Mouse (Mus musculus) intestine, embryonic 14.5 days (tissue): ENCODE data around the gene Med28. TPM values are rescaled to one million over a fixed set of nuclear protein-coding genes. Genes with fewer than 3 reads are reported as not detected.
A peak's percentile ranks its signal among the peaks of the same experiment; 100 is the strongest.

Source experiments
- ATAC-seq: fragments of 200-750 bp; cut with Nextera tagmentation; replicated peaks from 2 replicates; pipeline ENCODE4 v1.8.0; 2017; ENCODE audit warnings: low read depth, moderate number of reproducible peaks, moderate TSS enrichment, moderate library complexity; ENCODE audit not compliant: low FRiP score, low TSS enrichment
- DNase-seq: peaks from one replicate; pipeline ENCODE4 v3.0.0-alpha.2; 2018; ENCODE audit warnings: low spot score
- H3K27ac ChIP-seq: fragments of 300-500 bp; sonication (generic); 2 replicates; pipeline ENCODE4 v1.5.1; 2014; ENCODE audit warnings: low read depth, mild to moderate bottlenecking, control low read depth
- H3K27me3 ChIP-seq: fragments of 300-500 bp; sonication (generic); replicated peaks from 2 replicates; pipeline ENCODE4 v1.6.1; 2014; ENCODE audit warnings: low read length, control low read depth; ENCODE audit not compliant: control insufficient read depth, insufficient read depth
- H3K36me3 ChIP-seq: fragments of 300-500 bp; sonication (generic); 2 replicates; pipeline ENCODE4 v1.6.1; 2014; ENCODE audit warnings: low read length, control low read depth; ENCODE audit not compliant: control insufficient read depth, insufficient read depth
- H3K4me1 ChIP-seq: fragments of 300-500 bp; sonication (generic); replicated peaks from 2 replicates; pipeline ENCODE4 v1.6.1; 2014; ENCODE audit warnings: low read length, control low read depth, mixed read lengths; ENCODE audit not compliant: control insufficient read depth, insufficient read depth
- H3K4me2 ChIP-seq: fragments of 300-500 bp; sonication (generic); 2 replicates; pipeline ENCODE4 v1.6.1; 2014; ENCODE audit warnings: low read length
- H3K4me3 ChIP-seq: fragments of 300-500 bp; sonication (generic); 2 replicates; pipeline ENCODE4 v1.5.1; 2014; ENCODE audit warnings: low read depth, low read length, control low read depth, mixed read lengths
- H3K9ac ChIP-seq: fragments of 300-500 bp; sonication (generic); 2 replicates; pipeline ENCODE4 v1.6.1; 2014; ENCODE audit warnings: mild to moderate bottlenecking, low read length
- H3K9me3 ChIP-seq: fragments of 300-500 bp; sonication (generic); 2 replicates; pipeline ENCODE4 v1.6.1; 2016; ENCODE audit warnings: low read length, control low read depth; ENCODE audit not compliant: control insufficient read depth
- WGBS: fragments of 180-500 bp; shearing (Covaris S2); extraction: QIAGEN DNeasy Blood & Tissue Kit; methylation state at CpG from one replicate; pipeline ENCODE4 v1.1.7; 2014; 5-methylcytosine and 5-hydroxymethylcytosine counted together
- polyA plus RNA-seq: library from polyadenylated mRNA; unstranded; fragments of >200 nt; fragmentation: Nextera tagmentation; extraction: Ambion mirVana; gene quantifications from 2 replicates; pipeline ENCODE4 v1.2.1, GENCODE M21; 2014

The Med28 gene
- polyA plus RNA-seq, 1 experiment from 2014 or later, result 233 TPM

DNA sequence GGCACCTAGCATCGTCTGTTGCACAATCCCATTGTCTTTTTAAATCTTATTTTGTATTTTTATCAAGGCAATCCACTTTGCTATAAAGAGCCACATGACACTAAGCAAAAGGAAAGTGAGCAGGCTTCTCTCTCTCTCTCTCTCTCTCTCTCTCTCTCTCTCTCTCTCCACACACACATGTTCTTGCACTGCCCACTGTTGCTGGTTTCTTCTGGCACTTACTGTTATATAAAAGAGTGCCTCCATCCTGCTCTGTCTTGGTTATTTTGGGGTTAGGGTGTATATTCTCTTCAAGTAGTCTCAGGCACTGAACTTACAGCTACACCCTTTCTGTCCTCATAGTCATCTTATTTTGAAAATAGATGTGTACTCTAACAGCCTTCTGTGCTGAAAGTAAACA, 29.6 kb downstream of the Med28 start:
- DNase-seq, result no peak
- no peak for ATAC-seq
- WGBS, result 88% methylated on average over 1 of the region's 1 CpGs
- Histone ChIP-seq H3K4me2 (no peak overlapping the region), H3K4me1 (no peaks in the 10 kb centered on the region), H3K9me3 (no peaks in the 10 kb centered on the region), H3K27ac (no peak overlapping the region), H3K4me3 (no peak overlapping the region), H3K27me3 (no peaks in the 10 kb centered on the region), H3K9ac (no peak overlapping the region), H3K36me3 (no peaks in the 10 kb centered on the region)

GRCm38 (mm10) chr5:45564054-45564453, 44.0 kb downstream of the Med28 start:
- DNase-seq, result no peak
- 35% methylated on average over 6 of the region's 6 CpGs for WGBS

DNA sequence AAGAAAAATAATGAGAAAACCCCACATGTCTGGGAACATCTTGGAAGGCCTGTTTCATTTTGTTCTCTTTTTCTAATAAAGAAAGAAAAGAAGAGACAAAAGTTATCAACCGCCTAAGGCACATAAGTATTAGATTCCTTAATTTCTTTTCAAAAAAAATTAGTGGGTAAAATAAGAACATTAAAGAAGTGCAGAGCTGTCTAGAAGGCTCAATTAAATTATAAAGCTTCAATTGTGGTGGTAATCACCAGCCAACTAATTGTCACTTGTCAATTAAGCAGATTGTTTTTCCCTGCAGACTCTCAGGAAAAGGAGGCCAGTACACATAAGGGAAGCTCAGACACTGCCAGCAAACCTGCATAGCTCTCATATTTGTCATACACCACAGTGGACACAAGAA, 45.8 kb downstream of the Med28 start:
- no peak overlapping the region for H3K4me3 ChIP-seq
- H3K27ac ChIP-seq, result no peak overlapping the region
- 81% methylated on average over 1 of the region's 1 CpGs for WGBS
- ATAC-seq (no peak), DNase-seq (no peak)
- H3K9ac ChIP-seq, result no peak overlapping the region
- no peaks in the 10 kb centered on the region for H3K4me1 ChIP-seq
- H3K4me2 ChIP-seq, result no peak overlapping the region
- H3K9me3 ChIP-seq, result no peaks in the 10 kb centered on the region
- H3K27me3 ChIP-seq, result no peaks in the 10 kb centered on the region
- no peaks in the 10 kb centered on the region for H3K36me3 ChIP-seq

More at GRCm38 (mm10) chr5:45564054-45564453, 44.0 kb downstream of the Med28 start:
- H3K4me2 ChIP-seq, result no peak overlapping the region
- H3K36me3 ChIP-seq, result no peaks in the 10 kb centered on the region
- no peaks in the 10 kb centered on the region for H3K27me3 ChIP-seq
- no peak overlapping the region for H3K27ac ChIP-seq
- H3K4me1 ChIP-seq, result no peaks in the 10 kb centered on the region
- ATAC-seq, result 0 out of 2 replicates have a peak, but pooled peaks have one; percentile 27
- H3K9ac ChIP-seq, result no peak overlapping the region
- H3K4me3 ChIP-seq, result no peak overlapping the region
- H3K9me3 ChIP-seq, result no peaks in the 10 kb centered on the region

DNA sequence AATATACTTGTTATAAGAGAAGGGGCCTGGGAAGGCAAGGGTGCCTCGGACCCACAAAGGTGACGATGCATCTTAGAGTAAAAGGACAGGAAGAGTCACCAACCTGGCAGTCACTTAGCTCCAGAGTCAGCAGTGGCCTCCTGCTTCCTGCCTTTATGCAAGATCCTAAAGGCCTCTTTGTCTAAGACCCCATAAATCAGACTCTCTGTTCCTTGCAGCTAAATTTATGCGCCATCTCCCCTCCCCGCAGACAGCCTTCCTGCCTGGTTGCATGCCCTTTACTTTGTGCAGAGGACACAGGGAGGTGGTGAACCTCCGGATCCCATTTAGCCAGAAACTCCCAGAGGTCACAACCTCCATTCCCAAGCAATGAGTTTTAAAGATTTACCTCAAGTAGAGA, 52.8 kb downstream of the Med28 start:
- H3K27ac ChIP-seq, result no peak overlapping the region
- ATAC-seq, result no peak
- no peak for DNase-seq

DNA sequence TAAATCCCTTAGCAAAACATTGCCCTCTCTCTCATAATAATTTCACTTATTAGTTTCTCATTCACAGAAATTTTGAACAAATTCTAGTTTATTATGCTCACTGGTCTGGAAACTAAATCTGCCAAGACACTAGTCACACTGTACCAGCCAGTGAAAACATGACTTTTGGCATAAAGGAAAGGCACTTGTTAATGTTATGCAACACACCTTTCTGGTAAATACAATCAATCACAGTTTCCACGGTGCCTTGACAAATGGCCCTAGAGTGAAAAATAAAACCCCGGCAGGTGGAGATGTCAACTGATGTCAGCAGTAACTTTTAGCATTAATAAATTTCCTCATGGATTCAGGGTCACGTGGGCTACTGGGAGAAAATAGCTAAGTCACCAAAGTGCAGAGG, 56.7 kb downstream of the Med28 start:
- WGBS, result 45% methylated on average over 3 of the region's 3 CpGs

More for the DNA sequence above, 52.8 kb downstream of the Med28 start:
- Histone ChIP-seq H3K4me3 (no peak overlapping the region), H3K4me1 (no peaks in the 10 kb centered on the region), H3K4me2 (no peak overlapping the region), H3K9me3 (no peaks in the 10 kb centered on the region), H3K36me3 (no peaks in the 10 kb centered on the region), H3K9ac (no peak overlapping the region), H3K27me3 (no peaks in the 10 kb centered on the region)
- 42% methylated on average over 5 of the region's 5 CpGs for WGBS

DNA sequence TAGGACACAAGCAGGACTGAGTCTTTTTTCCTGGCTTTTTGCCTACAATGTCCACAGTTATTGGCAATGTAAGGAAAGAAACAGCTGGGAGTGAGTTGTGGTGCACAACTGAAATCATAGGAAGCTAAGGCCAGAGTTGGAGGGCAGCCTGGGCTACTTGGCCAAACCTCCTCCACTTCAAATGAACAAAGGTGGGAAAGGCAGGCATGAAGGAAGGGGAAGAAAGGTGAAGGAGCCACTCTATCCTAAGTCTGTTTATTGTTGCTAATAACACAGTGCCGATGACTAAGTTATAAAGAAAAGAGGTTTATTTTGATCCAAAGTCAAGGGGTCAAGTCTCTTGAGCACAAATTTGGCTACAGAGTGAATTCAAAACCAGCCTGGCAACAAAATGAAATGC, 57.3 kb downstream of the Med28 start:
- no peak for ATAC-seq
- 50% methylated on average over 1 of the region's 1 CpGs for WGBS

More for the DNA sequence above, 56.7 kb downstream of the Med28 start:
- ATAC-seq, result no peak
- no peak for DNase-seq
- no peaks in the 10 kb centered on the region for H3K27me3 ChIP-seq
- no peak overlapping the region for H3K9ac ChIP-seq
- H3K36me3 ChIP-seq, result no peaks in the 10 kb centered on the region
- H3K4me1 ChIP-seq, result no peaks in the 10 kb centered on the region
- H3K4me3 ChIP-seq, result no peak overlapping the region
- H3K4me2 ChIP-seq, result no peak overlapping the region
- no peak overlapping the region for H3K27ac ChIP-seq
- no peaks in the 10 kb centered on the region for H3K9me3 ChIP-seq

More for the DNA sequence above, 57.3 kb downstream of the Med28 start:
- Histone ChIP-seq H3K27me3 (no peaks in the 10 kb centered on the region), H3K27ac (no peak overlapping the region), H3K36me3 (no peaks in the 10 kb centered on the region), H3K9me3 (no peaks in the 10 kb centered on the region), H3K4me3 (no peak overlapping the region), H3K4me1 (no peaks in the 10 kb centered on the region), H3K9ac (no peak overlapping the region), H3K4me2 (no peak overlapping the region)
- DNase-seq, result no peak

Other genes starting within 250 kb of the Med28 start
- gene Qdpr, start 70.0 kb upstream of the Med28 start, polyA plus RNA-seq, result 157 and 162 TPM in 2 replicates
- gene Clrn2, start 66.5 kb upstream of the Med28 start, polyA plus RNA-seq, result not detected in 2 replicates
- 97.4 and 103 TPM in 2 replicates for gene Lap3, start 26.9 kb upstream of the Med28 start, polyA plus RNA-seq
- gene Fam184b, start 119.4 kb downstream of the Med28 start, polyA plus RNA-seq, result 5.0 and 5.8 TPM in 2 replicates
- gene Ncapg, start 149.7 kb downstream of the Med28 start, polyA plus RNA-seq, result 52.3 and 56.1 TPM in 2 replicates